Mouse (Mus musculus): ENCODE results near the gene Rab30. TPM values are rescaled to one million over a fixed set of nuclear protein-coding genes. Genes with fewer than 3 reads are reported as not detected.

Rab30 gene
- polyA plus RNA-seq, 1 experiment from 2014 or later = 5.6 TPM

DNA sequence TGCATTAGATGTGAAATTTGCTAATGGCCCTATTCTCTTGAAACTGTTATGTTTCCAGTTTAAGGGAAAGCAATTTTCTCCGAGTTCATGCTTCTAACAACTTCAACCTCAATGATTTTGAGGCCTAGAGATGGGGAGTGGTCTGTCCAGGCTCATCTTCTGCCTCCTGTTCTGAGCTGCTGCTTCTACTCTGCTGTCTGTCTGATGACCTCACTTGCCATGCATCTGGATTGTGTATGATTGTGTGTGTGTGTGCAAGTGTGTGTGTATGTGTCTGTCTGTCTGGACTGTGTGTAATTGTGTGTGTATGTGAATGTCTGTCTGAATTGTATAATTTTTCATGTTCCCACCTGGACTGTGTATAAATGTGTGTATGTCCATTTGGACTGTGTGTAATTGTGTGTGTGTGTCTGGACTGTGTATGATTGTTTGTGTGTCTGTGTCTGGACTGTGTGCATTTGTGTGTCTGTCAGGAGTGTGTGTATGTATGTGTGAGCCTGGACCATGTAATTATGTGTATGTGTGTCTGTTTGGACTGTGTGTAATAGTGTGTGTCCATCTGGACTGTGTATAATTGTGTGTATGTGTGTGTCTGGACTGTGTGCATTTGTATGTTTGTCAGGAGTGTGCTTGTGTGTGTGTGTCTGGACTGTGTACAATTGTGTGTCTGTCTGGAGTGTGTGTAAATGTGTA is 81.2 kb downstream of the Rab30 start:
- DNase-seq (ENCODE audit: low spot score) = no peak
- no peaks in the 10 kb centered on the region for H3K36me3 ChIP-seq (ENCODE audit: insufficient read depth, low read length)
- TF ChIP-seq CTCF (IDR thresholded peaks at IDR 0.05; ENCODE audit: low read depth) = no peak
- no peak overlapping the region for H3K4me3 ChIP-seq (replicated peaks; ENCODE audit: low read depth, low read length)
- H3K27me3 ChIP-seq (ENCODE audit: insufficient read depth, low read length) = no peaks in the 10 kb centered on the region
- ATAC-seq (replicated peaks; ENCODE audit: low FRiP score, low read depth) = no peak
- H3K4me1 ChIP-seq (replicated peaks; ENCODE audit: insufficient read depth, low read length) = no peaks in the 10 kb centered on the region
- no peak overlapping the region for H3K27ac ChIP-seq
- H3K4me2 ChIP-seq (ENCODE audit: low read length) = no peak overlapping the region
- WGBS = 51% methylated on average over 1 of the region's 1 CpGs
- H3K9me3 ChIP-seq (replicated peaks; ENCODE audit: low read length) = no peaks in the 10 kb centered on the region
- H3K9ac ChIP-seq (ENCODE audit: low read depth, low read length) = no peak overlapping the region

DNA sequence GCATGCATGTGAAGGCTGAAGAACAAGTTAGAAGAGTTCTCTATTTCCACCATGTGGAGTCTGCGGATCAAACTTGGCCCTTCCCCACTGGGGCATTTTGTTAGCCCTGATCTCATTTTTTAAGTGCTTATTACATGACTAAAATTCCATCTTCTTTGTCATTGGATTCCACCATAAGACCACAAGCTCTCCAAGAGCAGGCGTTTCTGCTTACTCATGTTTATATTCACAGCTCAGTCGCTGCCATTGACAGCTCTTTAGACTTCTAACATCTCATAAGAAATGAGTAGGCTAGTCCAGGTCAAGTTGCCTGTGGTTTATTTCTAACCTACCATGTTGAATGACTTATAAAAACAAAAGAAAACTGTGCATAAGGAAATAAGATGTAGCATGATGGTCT is 84.8 kb downstream of the Rab30 start:
- H3K9me3 ChIP-seq (replicated peaks; ENCODE audit: low read length) = no peaks in the 10 kb centered on the region
- no peaks in the 10 kb centered on the region for H3K27me3 ChIP-seq (ENCODE audit: insufficient read depth, low read length)
- no peak overlapping the region for H3K4me2 ChIP-seq (ENCODE audit: low read length)
- H3K9ac ChIP-seq (ENCODE audit: low read depth, low read length) = no peak overlapping the region
- H3K4me1 ChIP-seq (replicated peaks; ENCODE audit: insufficient read depth, low read length) = no peaks in the 10 kb centered on the region
- ATAC-seq (replicated peaks; ENCODE audit: low FRiP score, low read depth) (no peak), DNase-seq (ENCODE audit: low spot score) (no peak)
- no peaks in the 10 kb centered on the region for H3K36me3 ChIP-seq (ENCODE audit: insufficient read depth, low read length)
- no peak overlapping the region for H3K4me3 ChIP-seq (replicated peaks; ENCODE audit: low read depth, low read length)
- TF ChIP-seq CTCF (IDR thresholded peaks at IDR 0.05; ENCODE audit: low read depth) = no peak
- H3K27ac ChIP-seq = no peak overlapping the region
- 83% methylated on average over 3 of the region's 3 CpGs for WGBS

DNA sequence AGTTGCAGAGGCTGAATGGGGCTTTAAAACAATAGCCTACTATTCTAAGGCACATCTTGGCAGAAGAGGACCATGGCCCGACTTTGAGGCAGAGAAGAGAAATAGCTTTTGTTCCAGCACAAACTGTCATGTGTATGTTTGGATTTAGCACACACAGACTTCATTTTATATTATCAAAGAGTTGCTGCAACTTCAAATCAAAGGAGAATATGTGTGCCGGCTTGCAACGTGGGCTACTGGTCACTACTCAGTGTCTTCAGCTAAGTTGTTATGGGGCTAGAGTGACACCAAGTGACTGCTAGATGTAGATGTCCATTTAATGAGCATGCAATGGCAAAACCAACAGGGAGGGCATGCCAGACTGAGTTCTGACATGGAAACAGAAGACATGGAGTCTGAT is 86.6 kb downstream of the Rab30 start:
- Histone ChIP-seq H3K4me1 (replicated peaks; ENCODE audit: insufficient read depth, low read length) (no peaks in the 10 kb centered on the region), H3K9me3 (replicated peaks; ENCODE audit: low read length) (no peaks in the 10 kb centered on the region), H3K4me3 (replicated peaks; ENCODE audit: low read depth, low read length) (no peak overlapping the region), H3K9ac (ENCODE audit: low read depth, low read length) (no peak overlapping the region), H3K27ac (no peak overlapping the region), H3K27me3 (ENCODE audit: insufficient read depth, low read length) (no peaks in the 10 kb centered on the region), H3K4me2 (ENCODE audit: low read length) (no peak overlapping the region), H3K36me3 (ENCODE audit: insufficient read depth, low read length) (no peaks in the 10 kb centered on the region)
- no peak for ATAC-seq (replicated peaks; ENCODE audit: low FRiP score, low read depth)
- WGBS = 50% methylated on average over 3 of the region's 3 CpGs
- peak; percentile 61 for DNase-seq (ENCODE audit: low spot score)
- TF ChIP-seq CTCF (IDR thresholded peaks at IDR 0.05; ENCODE audit: low read depth) = peak; percentile 62; the same call in 1 of the 2 replicates

DNA sequence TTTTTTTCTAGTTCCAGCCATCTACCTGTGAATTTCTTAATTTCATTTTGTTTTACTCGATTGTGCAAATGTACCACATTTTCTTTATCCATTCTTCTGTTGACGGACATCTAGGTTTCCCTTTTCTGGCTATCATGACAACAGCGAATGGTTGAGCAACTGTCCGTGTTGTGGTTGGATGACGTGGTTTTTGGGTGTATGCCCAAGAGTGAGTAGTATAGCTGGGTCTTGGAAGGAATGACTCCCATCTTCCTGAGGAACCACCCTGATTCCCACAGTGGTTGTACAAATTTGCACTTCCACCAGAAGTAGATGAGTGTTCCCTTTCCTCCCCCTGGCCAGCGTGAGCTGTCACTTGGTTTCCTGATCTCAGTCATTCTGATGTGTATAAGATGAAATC is 91.0 kb downstream of the Rab30 start:
- H3K27ac ChIP-seq = no peak overlapping the region
- ATAC-seq (replicated peaks; ENCODE audit: low FRiP score, low read depth) (no peak), DNase-seq (ENCODE audit: low spot score) (no peak)
- H3K9me3 ChIP-seq (replicated peaks; ENCODE audit: low read length) = no peaks in the 10 kb centered on the region
- no peaks in the 10 kb centered on the region for H3K36me3 ChIP-seq (ENCODE audit: insufficient read depth, low read length)
- 91% methylated on average over 6 of the region's 6 CpGs for WGBS
- H3K4me3 ChIP-seq (replicated peaks; ENCODE audit: low read depth, low read length) = no peak overlapping the region
- H3K27me3 ChIP-seq (ENCODE audit: insufficient read depth, low read length) = no peaks in the 10 kb centered on the region
- H3K9ac ChIP-seq (ENCODE audit: low read depth, low read length) = no peak overlapping the region
- no peak for TF ChIP-seq CTCF (IDR thresholded peaks at IDR 0.05; ENCODE audit: low read depth)
- H3K4me2 ChIP-seq (ENCODE audit: low read length) = no peak overlapping the region
- H3K4me1 ChIP-seq (replicated peaks; ENCODE audit: insufficient read depth, low read length) = no peaks in the 10 kb centered on the region

DNA sequence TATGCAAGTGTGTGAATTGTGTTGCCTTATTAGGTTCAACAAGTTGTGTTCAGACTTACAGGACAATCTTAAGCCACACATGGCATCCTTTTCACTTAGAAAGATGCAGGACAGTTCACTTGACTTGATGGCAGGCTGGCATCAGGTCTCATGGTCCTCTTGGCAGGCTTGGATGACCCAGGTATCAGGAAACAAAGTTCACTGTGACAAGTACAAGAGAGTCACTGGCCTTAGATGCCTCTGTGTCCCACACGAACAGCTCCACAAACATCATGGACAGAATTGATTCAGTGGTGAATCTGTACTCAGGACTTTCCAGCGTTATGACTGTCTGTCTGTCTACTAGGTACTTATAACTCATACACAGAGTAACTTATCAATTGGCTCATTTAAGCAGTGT is 93.0 kb downstream of the Rab30 start:
- DNase-seq (ENCODE audit: low spot score) = no peak
- no peaks in the 10 kb centered on the region for H3K27me3 ChIP-seq (ENCODE audit: insufficient read depth, low read length)
- no peak for TF ChIP-seq CTCF (IDR thresholded peaks at IDR 0.05; ENCODE audit: low read depth)
- 81% methylated on average over 2 of the region's 2 CpGs for WGBS
- no peaks in the 10 kb centered on the region for H3K36me3 ChIP-seq (ENCODE audit: insufficient read depth, low read length)
- no peak overlapping the region for H3K27ac ChIP-seq
- no peaks in the 10 kb centered on the region for H3K9me3 ChIP-seq (replicated peaks; ENCODE audit: low read length)
- no peaks in the 10 kb centered on the region for H3K4me1 ChIP-seq (replicated peaks; ENCODE audit: insufficient read depth, low read length)
- no peak overlapping the region for H3K4me2 ChIP-seq (ENCODE audit: low read length)
- H3K9ac ChIP-seq (ENCODE audit: low read depth, low read length) = no peak overlapping the region
- no peak for ATAC-seq (replicated peaks; ENCODE audit: low FRiP score, low read depth)
- H3K4me3 ChIP-seq (replicated peaks; ENCODE audit: low read depth, low read length) = no peak overlapping the region

DNA sequence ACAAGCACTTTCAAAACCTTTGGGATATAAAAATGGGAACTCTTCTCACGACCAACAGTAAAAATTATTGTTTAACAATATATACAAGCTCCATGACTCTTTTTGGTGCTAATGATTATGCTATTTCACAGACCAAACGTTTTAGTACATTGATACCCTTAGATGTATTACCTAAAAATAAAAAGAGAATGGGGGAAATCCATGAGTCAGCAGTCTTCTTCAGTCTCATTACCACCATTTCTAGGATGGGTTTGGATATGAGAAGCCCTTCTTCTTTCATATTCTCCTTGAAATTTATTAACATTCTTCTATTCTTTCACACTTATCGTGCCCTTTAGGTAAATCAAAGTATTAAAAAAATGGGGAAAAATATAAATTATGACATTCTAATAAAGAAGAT is 95.0 kb downstream of the Rab30 start:
- Histone ChIP-seq H3K4me2 (ENCODE audit: low read length) (no peak overlapping the region), H3K4me1 (replicated peaks; ENCODE audit: insufficient read depth, low read length) (no peaks in the 10 kb centered on the region), H3K9ac (ENCODE audit: low read depth, low read length) (no peak overlapping the region), H3K9me3 (replicated peaks; ENCODE audit: low read length) (no peaks in the 10 kb centered on the region), H3K27me3 (ENCODE audit: insufficient read depth, low read length) (no peaks in the 10 kb centered on the region), H3K4me3 (replicated peaks; ENCODE audit: low read depth, low read length) (no peak overlapping the region), H3K36me3 (ENCODE audit: insufficient read depth, low read length) (no peaks in the 10 kb centered on the region), H3K27ac (no peak overlapping the region)
- ATAC-seq (replicated peaks; ENCODE audit: low FRiP score, low read depth) (no peak), DNase-seq (ENCODE audit: low spot score) (no peak)
- WGBS = 86% methylated on average over 3 of the region's 3 CpGs
- no peak for TF ChIP-seq CTCF (IDR thresholded peaks at IDR 0.05; ENCODE audit: low read depth)

DNA sequence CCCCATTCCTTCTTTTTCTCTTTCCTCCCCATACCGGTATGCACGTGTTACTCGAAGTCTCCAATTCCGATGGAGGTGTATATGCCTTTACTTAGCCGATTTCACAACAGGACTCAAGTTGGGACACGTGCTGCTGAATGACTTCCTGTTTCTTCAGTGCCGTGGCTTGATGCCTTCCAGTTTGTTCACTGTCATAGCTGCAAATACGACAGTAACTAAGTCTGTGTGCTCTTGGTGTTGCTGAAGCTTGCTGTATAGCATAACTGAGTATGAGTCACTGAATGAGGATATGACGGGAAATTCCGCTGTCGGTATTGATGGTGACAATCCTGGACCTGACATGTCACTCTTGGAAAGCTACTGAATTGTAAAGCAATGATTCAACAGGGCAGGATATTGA is 95.8 kb downstream of the Rab30 start:
- no peak for ATAC-seq (replicated peaks; ENCODE audit: low FRiP score, low read depth)
- no peak for DNase-seq (ENCODE audit: low spot score)
- H3K27ac ChIP-seq = no peak overlapping the region
- no peak overlapping the region for H3K4me2 ChIP-seq (ENCODE audit: low read length)
- H3K9ac ChIP-seq (ENCODE audit: low read depth, low read length) = no peak overlapping the region
- H3K9me3 ChIP-seq (replicated peaks; ENCODE audit: low read length) = no peaks in the 10 kb centered on the region
- WGBS = 75% methylated on average over 11 of the region's 11 CpGs
- no peaks in the 10 kb centered on the region for H3K36me3 ChIP-seq (ENCODE audit: insufficient read depth, low read length)
- no peak for TF ChIP-seq CTCF (IDR thresholded peaks at IDR 0.05; ENCODE audit: low read depth)
- H3K4me1 ChIP-seq (replicated peaks; ENCODE audit: insufficient read depth, low read length) = no peaks in the 10 kb centered on the region
- no peak overlapping the region for H3K4me3 ChIP-seq (replicated peaks; ENCODE audit: low read depth, low read length)
- H3K27me3 ChIP-seq (ENCODE audit: insufficient read depth, low read length) = no peaks in the 10 kb centered on the region

Data from kidney, postnatal 0 days (tissue).